Mouse (Mus musculus) embryo, embryonic 10 days (tissue): ENCODE results near the gene As3mt.
"Not testable (repeated sequence)": the region's sequence is repeated elsewhere in the genome, so short reads cannot be mapped to it uniquely, and the experiment has no call there.

Source experiments
- DNase-seq: peaks from one replicate; pipeline ENCODE4 v3.0.0-alpha.2; 2015; ENCODE audit warnings: low spot score

The As3mt gene

GRCm38 (mm10) chr19:46752235-46752634 lies 45.0 kb downstream of the As3mt start:
- no peak for DNase-seq

GRCm38 (mm10) chr19:46755066-46755465 lies 47.8 kb downstream of the As3mt start:
- peak; percentile 26 for DNase-seq

- no peak for DNase-seq
Measured at GRCm38 (mm10) chr19:46756221-46756620, 49.0 kb downstream of the As3mt start.

- DNase-seq, result no peak
Measured at GRCm38 (mm10) chr19:46759096-46759495, 51.8 kb downstream of the As3mt start.

GRCm38 (mm10) chr19:46759909-46760308 lies 52.7 kb downstream of the As3mt start:
- DNase-seq, result not testable (repeated sequence)

- peak; percentile 93 for DNase-seq
Measured at GRCm38 (mm10) chr19:46760375-46761160, 53.3 kb downstream of the As3mt start.

- peak; percentile 100 for DNase-seq
Measured at GRCm38 (mm10) chr19:46761247-46761946, 54.1 kb downstream of the As3mt start, which contains the start of gene Cnnm2. Gene Cnnm2 (plus strand): TSS chr19:46761596.

GRCm38 (mm10) chr19:46761971-46762290 lies 54.7 kb downstream of the As3mt start:
- peak; percentile 39 for DNase-seq

- DNase-seq, result peak; percentile 51
Measured at GRCm38 (mm10) chr19:46762291-46762991, 55.2 kb downstream of the As3mt start.

- DNase-seq, result peak; percentile 39
Measured at GRCm38 (mm10) chr19:46762992-46763342, 55.7 kb downstream of the As3mt start.

- no peak for DNase-seq
Measured at GRCm38 (mm10) chr19:46763356-46763755, 56.1 kb downstream of the As3mt start.

GRCm38 (mm10) chr19:46763932-46764762 lies 56.9 kb downstream of the As3mt start:
- no peak for DNase-seq

- DNase-seq, result no peak
Measured at GRCm38 (mm10) chr19:46764763-46765117, 57.5 kb downstream of the As3mt start.

GRCm38 (mm10) chr19:46766125-46766524 lies 58.9 kb downstream of the As3mt start:
- DNase-seq, result no peak

- DNase-seq, result no peak
Measured at GRCm38 (mm10) chr19:46769759-46770158, 62.5 kb downstream of the As3mt start.

- DNase-seq, result no peak
Measured at GRCm38 (mm10) chr19:46771801-46772200, 64.5 kb downstream of the As3mt start.

- no peak for DNase-seq
Measured at GRCm38 (mm10) chr19:46776391-46776790, 69.1 kb downstream of the As3mt start.

- no peak for DNase-seq
Measured at GRCm38 (mm10) chr19:46776850-46777249, 69.6 kb downstream of the As3mt start.

GRCm38 (mm10) chr19:46777928-46778680 lies 70.8 kb downstream of the As3mt start:
- no peak for DNase-seq

- DNase-seq, result not testable (repeated sequence)
Measured at GRCm38 (mm10) chr19:46779130-46779529, 71.9 kb downstream of the As3mt start.

- no peak for DNase-seq
Measured at GRCm38 (mm10) chr19:46784038-46784437, 76.8 kb downstream of the As3mt start.
